Mouse (Mus musculus) forebrain, embryonic 12.5 days (tissue): ENCODE measurements around the gene Obp2a. TPM values are rescaled to one million over a fixed set of nuclear protein-coding genes. Genes with fewer than 3 reads are reported as not detected.
"Not testable (repeated sequence)": the region's sequence is repeated elsewhere in the genome, so short reads cannot be mapped to it uniquely, and the experiment has no call there.

Source experiments
- ATAC-seq: fragments of 200-750 bp; cut with Nextera tagmentation; 2 replicates; pipeline ENCODE4 v1.8.0; 2017; ENCODE audit warnings: moderate TSS enrichment; ENCODE audit not compliant: low FRiP score
- H3K27ac ChIP-seq: fragments of 300-500 bp; sonication (generic); 2 replicates; pipeline ENCODE4 v1.5.1; 2016; ENCODE audit warnings: mild to moderate bottlenecking
- H3K27me3 ChIP-seq: fragments of 300-500 bp; sonication (generic); 2 replicates; pipeline ENCODE4 v1.6.1; 2016; ENCODE audit warnings: mild to moderate bottlenecking
- H3K36me3 ChIP-seq: fragments of 300-500 bp; sonication (generic); replicated peaks from 2 replicates; pipeline ENCODE4 v1.6.1; 2016; ENCODE audit warnings: mild to moderate bottlenecking
- H3K4me1 ChIP-seq: fragments of 300-500 bp; sonication (generic); 2 replicates; pipeline ENCODE4 v1.6.1; 2016
- H3K4me2 ChIP-seq: fragments of 300-500 bp; sonication (generic); 2 replicates; pipeline ENCODE4 v1.6.1; 2016; ENCODE audit warnings: mild to moderate bottlenecking, moderate library complexity
- H3K4me3 ChIP-seq: fragments of 300-500 bp; sonication (generic); replicated peaks from 2 replicates; pipeline ENCODE4 v1.5.1; 2016; ENCODE audit warnings: mild to moderate bottlenecking
- H3K9ac ChIP-seq: fragments of 300-500 bp; sonication (generic); 2 replicates; pipeline ENCODE4 v1.6.1; 2016; ENCODE audit warnings: mild to moderate bottlenecking
- H3K9me3 ChIP-seq: fragments of 300-500 bp; sonication (generic); 2 replicates; pipeline ENCODE4 v1.6.1; 2016
- WGBS: fragments of 180-500 bp; shearing (Covaris S2); methylation state at CpG from one replicate; pipeline ENCODE4 v1.1.7; 2016; 5-methylcytosine and 5-hydroxymethylcytosine counted together
- polyA plus RNA-seq: library from polyadenylated mRNA; unstranded; fragments of >200 nt; fragmentation: Nextera tagmentation; extraction: Ambion mirVana; gene quantifications from 2 replicates; pipeline ENCODE4 v1.2.1, GENCODE M21; 2016

Obp2a gene
- polyA plus RNA-seq, 1 experiment from 2014 or later = not detected

DNA sequence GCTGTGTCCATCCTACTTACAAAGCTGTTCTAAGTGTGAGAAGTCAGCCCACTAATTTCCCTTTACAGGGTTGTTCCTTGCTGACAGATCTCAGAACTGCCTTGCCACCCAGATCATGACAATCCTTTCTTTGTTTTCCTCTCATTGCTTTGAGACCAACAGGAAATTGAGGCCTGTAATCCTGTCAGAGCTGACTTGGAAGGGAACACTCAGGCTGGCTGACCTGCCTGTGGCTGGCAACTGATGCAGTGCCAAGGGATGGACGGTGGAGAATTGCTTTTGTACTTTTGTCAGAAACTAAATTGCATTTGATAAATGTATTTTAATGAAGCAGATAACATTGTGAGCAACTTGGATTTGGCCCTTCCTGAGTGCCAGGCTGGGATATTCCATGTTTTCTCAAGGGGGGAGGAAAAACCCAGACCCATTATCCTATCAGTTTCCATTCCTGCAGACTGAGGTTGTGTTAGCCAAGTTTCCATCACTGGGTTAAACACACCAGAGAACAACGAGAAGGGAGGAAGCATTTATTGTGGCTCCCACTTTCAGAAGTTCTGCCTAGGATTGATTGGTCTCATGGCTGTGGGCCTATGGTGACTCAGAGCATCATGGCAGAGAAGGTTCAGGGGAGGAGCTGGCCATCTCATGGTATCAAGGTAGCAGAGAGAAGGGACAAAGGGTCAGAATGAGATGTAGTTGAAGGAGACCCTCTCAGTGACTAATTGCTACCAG is 33.5 kb downstream of the Obp2a start:
- H3K9me3 ChIP-seq = no peaks in the 10 kb centered on the region
- no peak overlapping the region for H3K9ac ChIP-seq
- no peaks in the 10 kb centered on the region for H3K4me1 ChIP-seq
- no peak overlapping the region for H3K4me2 ChIP-seq
- ATAC-seq = no peak
- H3K4me3 ChIP-seq = no peak overlapping the region
- WGBS = 65% methylated on average over 2 of the region's 2 CpGs
- H3K27ac ChIP-seq = no peak overlapping the region
- no peaks in the 10 kb centered on the region for H3K36me3 ChIP-seq
- H3K27me3 ChIP-seq = no peaks in the 10 kb centered on the region

DNA sequence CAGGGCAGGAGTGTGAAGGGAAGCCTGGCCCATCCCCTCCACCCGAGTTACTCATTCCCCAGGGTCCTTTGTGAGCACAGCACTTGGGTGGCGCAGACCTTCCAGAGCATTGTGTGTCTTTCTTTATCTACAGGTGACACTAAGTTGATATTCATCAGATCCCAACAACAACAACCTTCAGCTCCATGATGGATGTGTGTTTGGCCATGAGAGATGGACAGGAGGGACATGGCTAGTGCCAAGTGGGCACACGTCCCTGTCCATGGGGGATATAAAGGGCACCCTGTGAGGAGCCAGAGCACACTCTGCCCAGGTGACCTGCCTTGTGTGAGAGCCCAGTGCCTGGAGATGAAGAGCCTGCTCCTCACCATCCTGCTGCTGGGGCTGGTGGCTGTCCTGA is 36.9 kb downstream of the Obp2a start, which contains the start of gene Obp2b:
TSS of gene Obp2b (plus strand) at position 301 of the 400 bp plus-strand sequence.
- H3K4me2 ChIP-seq, H3K9ac ChIP-seq, H3K36me3 ChIP-seq, H3K27me3 ChIP-seq, H3K4me3 ChIP-seq, H3K27ac ChIP-seq, H3K9me3 ChIP-seq, ATAC-seq, H3K4me1 ChIP-seq: not testable (repeated sequence)
- WGBS = 79% methylated on average over 3 of the region's 3 CpGs

DNA sequence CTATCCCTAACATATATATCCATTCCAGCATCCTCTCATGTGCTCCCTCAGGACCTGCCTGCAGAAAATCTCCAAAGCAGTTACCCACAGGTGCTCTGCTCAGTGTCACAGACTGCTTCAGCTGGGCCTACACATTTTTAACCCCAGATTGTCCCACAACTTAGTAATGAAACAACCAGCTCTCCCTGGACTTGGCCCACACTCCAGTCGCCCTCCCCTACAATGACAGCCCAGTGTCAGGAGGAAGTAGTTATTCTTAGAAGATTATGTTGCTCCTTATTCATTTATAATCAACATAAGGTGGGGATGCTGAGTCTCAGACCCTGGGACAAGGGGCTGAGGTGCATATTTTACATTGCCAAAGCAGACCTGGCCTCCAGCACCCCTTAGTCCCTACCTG is 41.8 kb downstream of the Obp2a start:
- Histone ChIP-seq H3K27me3 (no peaks in the 10 kb centered on the region), H3K27ac (no peak overlapping the region), H3K4me2 (no peak overlapping the region), H3K9ac (no peak overlapping the region), H3K4me3 (no peak overlapping the region), H3K36me3 (no peaks in the 10 kb centered on the region), H3K9me3 (no peaks in the 10 kb centered on the region), H3K4me1 (no peaks in the 10 kb centered on the region)
- no peak for ATAC-seq
- 77% methylated on average over 1 of the region's 1 CpGs for WGBS

Other genes starting within 250 kb of the Obp2a start
- gene Clic3, start 243.2 kb upstream of the Obp2a start, polyA plus RNA-seq = 1.1 and 2.0 TPM in 2 replicates
- gene Paxx, start 238.9 kb upstream of the Obp2a start, polyA plus RNA-seq = 34.5 and 39.1 TPM in 2 replicates
- 0.69 and 1.3 TPM in 2 replicates for gene Ptgds, start 230.0 kb upstream of the Obp2a start, polyA plus RNA-seq
- gene Lcn12, start 206.1 kb upstream of the Obp2a start, polyA plus RNA-seq = not detected in 2 replicates
- gene Fbxw5, start 199.3 kb upstream of the Obp2a start, polyA plus RNA-seq = 102 and 110 TPM in 2 replicates
- 4.7 and 5.4 TPM in 2 replicates for gene C8g, start 198.3 kb upstream of the Obp2a start, polyA plus RNA-seq
- gene Traf2, start 153.1 kb upstream of the Obp2a start, polyA plus RNA-seq = 33.8 and 36.8 TPM in 2 replicates
- 332 and 360 TPM in 2 replicates for gene Edf1, start 142.2 kb upstream of the Obp2a start, polyA plus RNA-seq
- 5.2 and 5.9 TPM in 2 replicates for gene Mamdc4, start 125.2 kb upstream of the Obp2a start, polyA plus RNA-seq
- 154 and 158 TPM in 2 replicates for gene Phpt1, start 124.8 kb upstream of the Obp2a start, polyA plus RNA-seq
- 0.91 and 1.5 TPM in 2 replicates for gene Ajm1, start 118.3 kb upstream of the Obp2a start, polyA plus RNA-seq
- gene Rabl6, start 91.5 kb upstream of the Obp2a start, polyA plus RNA-seq = 76.6 and 76.8 TPM in 2 replicates
- 0.22 and 0.23 TPM in 2 replicates for gene Ccdc183, start 82.4 kb upstream of the Obp2a start, polyA plus RNA-seq
- gene Tmem141, start 78.0 kb upstream of the Obp2a start, polyA plus RNA-seq = 13.2 and 13.4 TPM in 2 replicates
- gene Fcna, start 72.0 kb upstream of the Obp2a start, polyA plus RNA-seq = 0.83 and 0.88 TPM in 2 replicates
- gene Lcn8, start 46.9 kb upstream of the Obp2a start, polyA plus RNA-seq = not detected in 2 replicates
- not detected in 2 replicates for gene Lcn5, start 42.1 kb upstream of the Obp2a start, polyA plus RNA-seq
- not detected in 2 replicates for gene Lcn6, start 23.3 kb upstream of the Obp2a start, polyA plus RNA-seq
- gene Lcn10, start 17.3 kb upstream of the Obp2a start, polyA plus RNA-seq = not detected in 2 replicates
- 81.0 and 81.8 TPM in 2 replicates for gene Bmyc, start 6.7 kb downstream of the Obp2a start, polyA plus RNA-seq
- not detected in 2 replicates for gene Obp2b, start 37.0 kb downstream of the Obp2a start, polyA plus RNA-seq
- gene Lcn3, start 65.5 kb downstream of the Obp2a start, polyA plus RNA-seq = not detected in 2 replicates
- not detected in 2 replicates for gene Lcn11, start 77.0 kb downstream of the Obp2a start, polyA plus RNA-seq
- not detected in 2 replicates for gene Gm13539, start 82.2 kb downstream of the Obp2a start, polyA plus RNA-seq
- gene Glt6d1, start 115.8 kb downstream of the Obp2a start, polyA plus RNA-seq = not detected in 2 replicates
- gene Lcn9, start 123.1 kb downstream of the Obp2a start, polyA plus RNA-seq = not detected in 2 replicates
- gene Sohlh1, start 147.2 kb downstream of the Obp2a start, polyA plus RNA-seq = not detected in 2 replicates
- 1.6 and 2.0 TPM in 2 replicates for gene Kcnt1, start 163.7 kb downstream of the Obp2a start, polyA plus RNA-seq